Mouse (Mus musculus) small intestine, adult 2 months (tissue): Measurements from ENCODE around the gene Snrpg. TPM values are rescaled to one million over a fixed set of nuclear protein-coding genes. Genes with fewer than 3 reads are reported as not detected.

Source experiments
- H3K27ac ChIP-seq: fragments of 200-500 bp; 2 replicates; pipeline ENCODE4 v1.5.1; 2012; ENCODE audit warnings: low read depth, low read length, control low read depth, inconsistent platforms; ENCODE audit not compliant: insufficient read depth
- H3K27me3 ChIP-seq: fragments of 200-500 bp; 2 replicates; pipeline ENCODE4 v1.6.1; 2012; ENCODE audit warnings: mild to moderate bottlenecking, moderate library complexity, low read length, inconsistent platforms; ENCODE audit not compliant: control insufficient read depth, insufficient read depth
- H3K36me3 ChIP-seq: fragments of 200-500 bp; 2 replicates; pipeline ENCODE4 v1.6.1; 2012; ENCODE audit warnings: mild to moderate bottlenecking, low read length, control low read depth, inconsistent platforms; ENCODE audit not compliant: control insufficient read depth, insufficient read depth
- H3K4me1 ChIP-seq: fragments of 200-500 bp; 2 replicates; pipeline ENCODE4 v1.6.1; 2012; ENCODE audit warnings: low read length, inconsistent platforms, mixed read lengths; ENCODE audit not compliant: control insufficient read depth, insufficient read depth, insufficient read length
- H3K4me3 ChIP-seq: fragments of 200-500 bp; 2 replicates; pipeline ENCODE4 v1.5.1; 2012; ENCODE audit warnings: low read depth, mild to moderate bottlenecking, control low read depth, inconsistent platforms, low read length, moderate library complexity
- CTCF ChIP-seq: fragments of 200-500 bp; IDR thresholded peaks from 2 replicates; pipeline ENCODE4 v1.5.1; 2012; ENCODE audit warnings: low read depth, mild to moderate bottlenecking, control low read depth, inconsistent platforms, low read length, moderate library complexity, mixed read lengths; ENCODE audit not compliant: insufficient replicate concordance, insufficient read length; ENCODE audit errors: extremely low read depth
- POLR2A ChIP-seq: fragments of 200-500 bp; IDR thresholded peaks from 2 replicates; pipeline ENCODE4 v1.6.1; 2012; ENCODE audit warnings: low read depth, mild to moderate bottlenecking, control low read depth, inconsistent platforms, low read length, moderate library complexity
- WGBS: fragments of 180-500 bp; shearing (Covaris S2); methylation state at CpG from one replicate; pipeline ENCODE4 v1.1.7; 2018; 5-methylcytosine and 5-hydroxymethylcytosine counted together
- polyA plus RNA-seq: library from polyadenylated mRNA; depleted of rRNA; stranded (reverse); fragments of >200 nt; gene quantifications from 2 replicates; pipeline ENCODE4 v1.2.3, GENCODE M21; 2012

Gene Snrpg
- polyA plus RNA-seq, 1 experiment = 15.3 TPM

DNA sequence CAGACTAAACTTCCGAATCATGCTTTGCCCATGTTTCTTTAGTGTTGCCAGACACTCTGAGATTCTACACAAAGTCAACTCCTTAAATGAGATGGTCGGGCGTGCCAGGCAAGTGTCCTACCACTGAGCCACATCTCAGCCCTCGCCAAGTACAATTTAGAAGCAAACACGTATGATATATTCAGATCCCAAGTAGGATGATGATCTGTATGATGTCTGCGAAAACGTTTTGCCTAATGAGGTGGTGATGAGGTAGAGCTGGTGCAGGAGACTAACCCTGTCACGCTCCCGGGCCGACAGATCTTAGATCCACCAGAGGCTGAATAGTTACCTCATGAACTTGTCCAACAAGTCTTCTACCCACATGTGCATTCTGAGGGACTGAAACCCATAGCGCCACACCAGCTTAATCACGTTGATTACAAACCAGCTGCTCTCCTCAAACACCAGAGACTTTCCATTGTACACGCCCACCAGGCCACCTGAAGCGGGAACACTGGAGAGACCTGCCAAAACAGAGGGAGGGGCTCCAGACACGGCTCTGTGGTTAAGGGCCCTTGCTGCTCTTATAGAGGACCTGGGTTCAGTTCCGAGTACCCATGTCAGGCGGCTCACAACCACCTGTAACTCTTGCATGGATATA is 23.1 kb downstream of the Snrpg start:
- H3K27me3 ChIP-seq = no peaks in the 10 kb centered on the region
- peaks cover 7% of the 10 kb centered on the region; the same call in 1 of the 2 replicates for H3K4me1 ChIP-seq
- no peak overlapping the region for H3K27ac ChIP-seq
- WGBS = 74% methylated on average over 17 of the region's 17 CpGs
- TF ChIP-seq POLR2A (no peak), CTCF (no peak)
- H3K36me3 ChIP-seq = peaks cover 30% of the 10 kb centered on the region
- no peak overlapping the region for H3K4me3 ChIP-seq

DNA sequence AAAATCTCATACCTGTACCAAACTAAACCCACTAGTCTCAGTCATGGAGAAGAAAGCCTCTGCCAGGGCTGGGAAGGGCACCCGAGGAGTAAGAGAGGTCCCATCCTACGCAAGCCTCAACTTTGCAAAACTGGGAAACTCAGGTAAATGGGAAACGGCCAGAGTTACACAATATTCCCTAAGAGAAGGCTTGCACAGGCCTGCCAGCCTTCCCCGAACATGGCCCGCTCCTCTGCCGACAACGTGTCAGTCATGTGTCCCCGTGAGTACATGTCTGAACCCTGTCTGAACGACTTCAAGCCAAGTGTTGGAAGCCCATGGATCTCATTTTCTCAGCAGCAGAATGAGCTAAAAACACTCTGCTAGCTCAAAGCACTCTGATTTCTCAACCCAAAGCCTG is 23.9 kb downstream of the Snrpg start:
- Histone ChIP-seq H3K27ac (no peak overlapping the region), H3K4me3 (no peak overlapping the region), H3K4me1 (peaks cover 7% of the 10 kb centered on the region; the same call in 1 of the 2 replicates), H3K27me3 (no peaks in the 10 kb centered on the region), H3K36me3 (peaks cover 25% of the 10 kb centered on the region)
- no peak for TF ChIP-seq POLR2A
- no peak for TF ChIP-seq CTCF
- WGBS = 86% methylated on average over 9 of the region's 9 CpGs

DNA sequence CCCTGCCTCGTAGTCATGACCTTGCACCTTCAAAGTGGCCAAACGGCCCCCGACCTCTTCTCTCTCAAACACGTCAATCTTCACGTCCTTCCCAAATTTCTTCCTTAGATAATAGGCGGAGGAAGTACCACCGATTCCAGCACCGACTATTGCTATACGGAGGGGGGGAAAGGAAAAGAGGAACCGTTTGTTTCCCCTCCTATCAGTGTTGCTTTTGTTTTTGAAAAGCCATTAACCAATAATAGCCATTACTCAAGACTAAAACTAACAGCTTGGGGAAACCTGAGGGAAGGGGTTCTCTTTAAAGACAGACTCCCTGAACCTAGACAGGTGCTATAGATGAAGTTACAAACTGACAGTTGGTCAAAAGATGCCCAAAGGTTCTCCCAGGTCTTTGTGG is 24.9 kb downstream of the Snrpg start:
- H3K4me3 ChIP-seq = peak overlapping the region; percentile 81
- H3K4me1 ChIP-seq = peaks cover 7% of the 10 kb centered on the region; the same call in 1 of the 2 replicates
- WGBS = 18% methylated on average over 10 of the region's 10 CpGs
- peaks cover 17% of the 10 kb centered on the region for H3K36me3 ChIP-seq
- H3K27me3 ChIP-seq = no peaks in the 10 kb centered on the region
- H3K27ac ChIP-seq = no peak overlapping the region
- TF ChIP-seq POLR2A (no peak), CTCF (no peak)

DNA sequence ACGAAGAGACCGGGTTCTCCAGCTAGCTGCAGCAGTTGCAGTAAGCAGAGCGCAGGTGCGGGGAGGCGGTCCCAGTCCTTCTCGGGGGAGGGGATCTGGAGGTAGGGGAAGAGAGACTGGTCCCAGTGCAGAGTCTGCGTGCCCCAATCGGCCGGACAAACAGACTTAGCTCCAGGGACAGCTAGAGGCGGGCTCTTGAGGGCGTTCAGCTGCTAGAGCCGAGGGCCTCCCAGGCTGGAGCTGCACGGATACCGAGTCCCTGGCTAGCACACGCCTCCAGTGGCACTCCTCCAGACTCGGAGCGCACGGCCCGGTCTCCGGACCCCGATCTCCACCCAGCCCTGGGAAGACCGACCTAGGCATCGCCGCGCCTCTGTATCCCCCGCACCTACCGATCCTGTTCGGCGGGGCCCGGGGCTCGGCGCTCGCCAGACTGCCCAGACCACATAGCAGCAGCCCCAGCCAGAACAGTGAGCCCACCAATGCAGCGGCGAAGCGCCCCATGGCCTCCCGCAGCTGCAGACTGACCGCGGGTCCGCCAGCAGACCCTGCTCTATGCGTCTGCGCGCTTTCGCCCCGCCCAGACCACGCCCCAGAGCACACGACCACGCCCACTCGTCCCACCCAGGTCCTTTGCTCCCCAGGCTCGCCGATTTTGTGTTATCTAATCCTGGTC is 25.6 kb downstream of the Snrpg start, which contains the start of gene Pcyox1:
Pcyox1 (minus strand) TSS at position 574 of the 676 bp plus-strand sequence.
- TF ChIP-seq CTCF (no peak), POLR2A (peak; percentile 60)
- H3K4me3 ChIP-seq = peak within 1 kb of the TSS; percentile 81
- peaks cover 7% of the 10 kb centered on the region; the same call in 1 of the 2 replicates for H3K4me1 ChIP-seq
- peaks cover 9% of the 10 kb centered on the region for H3K36me3 ChIP-seq
- H3K27me3 ChIP-seq = no peaks in the 10 kb centered on the region
- WGBS = 1% methylated on average over 51 of the region's 51 CpGs
- H3K27ac ChIP-seq = peak within 1 kb of the TSS; percentile 72

DNA sequence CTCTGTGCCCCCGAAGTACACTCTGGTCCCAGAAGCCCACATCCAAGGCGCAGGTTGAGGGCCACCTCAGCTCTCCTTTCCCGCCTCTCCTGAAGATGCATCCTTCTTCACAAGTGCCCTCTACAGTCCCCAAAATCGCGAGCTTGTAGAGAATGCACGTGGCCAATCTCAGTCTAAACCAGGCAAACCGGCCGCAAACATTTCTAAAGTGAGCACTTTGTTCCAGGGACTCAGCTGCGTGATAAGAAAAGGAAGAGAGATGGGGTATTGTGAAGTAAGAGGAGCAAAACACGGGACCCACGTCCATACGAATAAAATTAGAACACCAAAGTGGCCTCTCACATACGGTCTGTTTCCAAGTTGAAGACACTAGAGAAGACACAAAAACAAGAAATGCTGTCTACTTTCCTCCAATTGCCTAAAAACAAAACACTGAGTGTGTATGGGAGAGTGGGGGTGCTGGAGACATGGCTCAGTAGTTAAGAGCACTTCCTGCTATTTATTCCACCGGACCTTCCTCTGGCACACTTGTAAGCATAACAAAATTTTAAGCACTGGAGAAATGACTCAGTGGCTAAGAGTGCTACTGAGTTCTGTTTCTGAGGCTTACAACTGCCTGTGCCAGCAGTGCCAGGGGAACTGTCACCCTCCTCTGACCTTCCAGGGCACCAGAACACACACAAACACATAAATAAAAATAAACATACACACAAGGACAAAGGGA is 26.3 kb downstream of the Snrpg start:
- Histone ChIP-seq H3K27me3 (no peaks in the 10 kb centered on the region), H3K4me1 (peaks cover 7% of the 10 kb centered on the region; the same call in 1 of the 2 replicates), H3K27ac (peak overlapping the region; percentile 50), H3K36me3 (0 out of 2 replicates have a peak, but pooled peaks cover 3% of the 10 kb centered on the region), H3K4me3 (peak overlapping the region; percentile 81)
- under 1% methylated on average over 14 of the region's 14 CpGs for WGBS
- no peak for TF ChIP-seq CTCF
- TF ChIP-seq POLR2A = no peak

DNA sequence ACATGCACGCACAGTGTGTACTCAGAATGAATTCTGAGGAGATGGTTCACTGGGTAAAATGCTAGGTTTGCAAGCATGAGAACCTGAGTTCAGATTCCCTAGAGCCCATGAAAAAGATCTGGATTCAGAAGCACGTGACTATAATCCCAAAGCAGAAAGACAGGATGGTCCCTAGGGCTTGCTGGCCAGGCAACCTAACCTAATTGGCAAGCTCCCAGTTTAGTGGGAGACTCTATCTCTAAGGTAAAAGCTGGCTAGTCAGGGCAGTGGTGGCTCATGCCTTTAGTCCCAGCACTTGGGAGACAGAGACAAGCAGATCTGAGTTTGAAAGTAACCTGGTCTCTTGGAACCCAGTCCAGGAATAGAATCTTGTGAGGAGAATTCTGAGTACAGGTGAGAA is 27.9 kb downstream of the Snrpg start:
- H3K27ac ChIP-seq = no peak overlapping the region
- no peak overlapping the region for H3K4me3 ChIP-seq
- H3K4me1 ChIP-seq = peaks cover 7% of the 10 kb centered on the region; the same call in 1 of the 2 replicates
- H3K36me3 ChIP-seq = 0 out of 2 replicates have a peak, but pooled peaks cover 2% of the 10 kb centered on the region
- no peaks in the 10 kb centered on the region for H3K27me3 ChIP-seq
- WGBS = 85% methylated on average over 2 of the region's 2 CpGs
- TF ChIP-seq CTCF (no peak), POLR2A (no peak)
